Mouse (Mus musculus) stomach, postnatal 0 days (tissue): ENCODE measurements around the gene Tnfaip2. TPM values are rescaled to one million over a fixed set of nuclear protein-coding genes. Genes with fewer than 3 reads are reported as not detected.

Source experiments
- ATAC-seq: fragments of 200-750 bp; cut with Nextera tagmentation; 2 replicates; pipeline ENCODE4 v1.8.0; 2017; ENCODE audit not compliant: low FRiP score, low TSS enrichment
- DNase-seq: peaks from one replicate; pipeline ENCODE4 v3.0.0-alpha.2; 2016; ENCODE audit warnings: low spot score
- H3K27ac ChIP-seq: fragments of 300-500 bp; sonication (generic); replicated peaks from 2 replicates; pipeline ENCODE4 v1.5.1; 2014; ENCODE audit warnings: mild to moderate bottlenecking, control low read depth
- H3K27me3 ChIP-seq: fragments of 300-500 bp; sonication (generic); 2 replicates; pipeline ENCODE4 v1.6.1; 2014; ENCODE audit warnings: low read length; ENCODE audit not compliant: control insufficient read depth, insufficient read depth
- H3K36me3 ChIP-seq: fragments of 300-500 bp; sonication (generic); 2 replicates; pipeline ENCODE4 v1.6.1; 2014; ENCODE audit warnings: low read length, mixed read lengths; ENCODE audit not compliant: control insufficient read depth, insufficient read depth
- H3K4me1 ChIP-seq: fragments of 300-500 bp; sonication (generic); replicated peaks from 2 replicates; pipeline ENCODE4 v1.6.1; 2014; ENCODE audit warnings: antibody characterized with exemption; ENCODE audit not compliant: control insufficient read depth, insufficient read depth
- H3K4me2 ChIP-seq: fragments of 300-500 bp; sonication (generic); replicated peaks from 2 replicates; pipeline ENCODE4 v1.6.1; 2014; ENCODE audit warnings: low read depth, mild to moderate bottlenecking, control low read depth, moderate library complexity
- H3K4me3 ChIP-seq: fragments of 300-500 bp; sonication (generic); 2 replicates; pipeline ENCODE4 v1.5.1; 2014; ENCODE audit warnings: low read depth, low read length, control low read depth
- H3K9ac ChIP-seq: fragments of 300-500 bp; sonication (generic); 2 replicates; pipeline ENCODE4 v1.6.1; 2014; ENCODE audit warnings: mild to moderate bottlenecking, low read length, control low read depth, mixed read lengths
- H3K9me3 ChIP-seq: fragments of 300-500 bp; sonication (generic); 2 replicates; pipeline ENCODE4 v1.6.1; 2016; ENCODE audit warnings: low read length; ENCODE audit not compliant: control insufficient read depth
- CTCF ChIP-seq: IDR thresholded peaks from 2 replicates; pipeline ENCODE4 v1.5.1; 2016; ENCODE audit warnings: antibody characterized with exemption, low read depth, mild to moderate bottlenecking, moderate library complexity
- EP300 ChIP-seq: optimal IDR thresholded peaks from 2 replicates; pipeline ENCODE3; 2016; ENCODE audit warnings: antibody characterized with exemption
- WGBS: fragments of 180-500 bp; shearing (Covaris S2); extraction: QIAGEN DNeasy Blood & Tissue Kit; methylation state at CpG from one replicate; pipeline ENCODE4 v1.1.7; 2014; 5-methylcytosine and 5-hydroxymethylcytosine counted together
- polyA plus RNA-seq: library from polyadenylated mRNA; unstranded; fragments of >200 nt; fragmentation: Nextera tagmentation; extraction: Ambion mirVana; gene quantifications from 2 replicates; pipeline ENCODE4 v1.2.1, GENCODE M21; 2015

Tnfaip2 gene
- polyA plus RNA-seq, 1 experiment from 2014 or later: 15.6 TPM

DNA sequence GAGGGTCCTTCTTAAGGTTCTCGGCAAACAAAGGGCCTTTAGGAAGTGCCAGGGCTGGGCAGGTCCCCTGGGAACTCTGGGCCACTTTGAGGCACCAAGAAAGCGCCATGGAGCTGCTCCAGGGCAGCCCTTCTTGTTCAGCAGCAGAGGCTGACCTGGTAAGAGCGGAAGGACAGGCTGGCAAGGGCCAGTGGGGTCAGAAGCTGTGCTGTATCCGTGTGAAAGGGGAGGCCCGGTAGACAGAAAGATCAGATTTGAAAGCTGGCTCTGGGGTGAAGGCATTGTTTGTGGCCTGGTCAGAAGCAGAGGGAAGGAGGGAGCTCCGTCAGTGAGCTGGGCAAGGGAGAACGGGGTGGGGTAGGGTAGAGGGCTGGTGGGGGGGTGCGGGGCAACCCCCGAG is 5.1 kb downstream of the Tnfaip2 start:
- TF ChIP-seq EP300 (no peak), CTCF (no peak)
- no peaks in the 10 kb centered on the region for H3K36me3 ChIP-seq
- H3K4me1 ChIP-seq: no peaks in the 10 kb centered on the region
- no peak overlapping the region for H3K9ac ChIP-seq
- H3K4me2 ChIP-seq: no peak overlapping the region
- no peak for ATAC-seq
- no peaks in the 10 kb centered on the region for H3K9me3 ChIP-seq
- WGBS: 37% methylated on average over 9 of the region's 9 CpGs
- no peak overlapping the region for H3K4me3 ChIP-seq
- H3K27ac ChIP-seq: no peak overlapping the region
- H3K27me3 ChIP-seq: peaks cover 23% of the 10 kb centered on the region
- no peak for DNase-seq

DNA sequence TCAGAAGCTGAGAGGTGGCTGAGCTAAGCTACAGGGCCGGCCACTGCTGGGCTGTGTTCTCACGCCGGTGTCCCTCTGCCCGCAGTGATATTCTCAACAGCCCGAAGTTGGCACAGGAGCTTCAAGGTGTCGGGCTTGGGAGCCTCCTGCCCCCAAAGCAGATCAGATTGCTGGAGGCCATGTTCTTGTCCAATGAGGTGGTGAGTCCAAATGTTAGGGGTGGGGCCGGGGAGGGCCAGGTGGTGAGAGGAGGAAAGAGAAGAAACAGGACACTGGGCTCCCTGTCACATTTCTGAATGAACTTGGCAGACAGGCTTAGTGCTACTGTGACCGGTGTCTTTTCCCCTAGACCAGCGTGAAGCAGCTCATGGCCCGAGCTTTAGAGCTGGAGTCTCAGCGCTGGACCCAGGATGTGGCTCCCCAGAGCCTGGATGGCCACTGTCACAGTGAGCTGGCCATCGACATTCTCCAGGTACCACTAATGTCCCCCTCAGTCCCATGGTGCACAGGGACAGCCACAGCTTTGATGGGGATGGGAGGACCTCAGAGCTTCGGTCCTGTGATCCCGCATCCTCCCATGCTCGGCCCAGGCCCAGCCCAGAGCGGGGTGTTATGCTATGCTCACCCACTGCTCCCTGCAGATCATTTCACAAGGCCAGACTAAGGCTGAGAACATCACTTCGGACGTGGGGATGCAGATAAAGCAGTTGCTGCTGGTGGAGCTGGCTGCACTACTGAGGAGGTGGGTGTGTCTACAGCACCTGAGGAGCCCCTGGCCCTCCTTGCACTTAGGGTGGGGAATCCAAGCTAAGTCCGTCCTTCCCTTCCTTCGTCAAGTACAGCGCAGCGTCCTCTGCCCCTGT is 5.9 kb downstream of the Tnfaip2 start:
- Histone ChIP-seq H3K4me3 (no peak overlapping the region), H3K27me3 (peaks cover 19% of the 10 kb centered on the region), H3K36me3 (no peaks in the 10 kb centered on the region), H3K27ac (no peak overlapping the region), H3K9ac (no peak overlapping the region), H3K4me1 (no peaks in the 10 kb centered on the region), H3K9me3 (no peaks in the 10 kb centered on the region), H3K4me2 (no peak overlapping the region)
- no peak for TF ChIP-seq CTCF
- no peak for TF ChIP-seq EP300
- 43% methylated on average over 22 of the region's 22 CpGs for WGBS
- DNase-seq (no peak), ATAC-seq (no peak)

DNA sequence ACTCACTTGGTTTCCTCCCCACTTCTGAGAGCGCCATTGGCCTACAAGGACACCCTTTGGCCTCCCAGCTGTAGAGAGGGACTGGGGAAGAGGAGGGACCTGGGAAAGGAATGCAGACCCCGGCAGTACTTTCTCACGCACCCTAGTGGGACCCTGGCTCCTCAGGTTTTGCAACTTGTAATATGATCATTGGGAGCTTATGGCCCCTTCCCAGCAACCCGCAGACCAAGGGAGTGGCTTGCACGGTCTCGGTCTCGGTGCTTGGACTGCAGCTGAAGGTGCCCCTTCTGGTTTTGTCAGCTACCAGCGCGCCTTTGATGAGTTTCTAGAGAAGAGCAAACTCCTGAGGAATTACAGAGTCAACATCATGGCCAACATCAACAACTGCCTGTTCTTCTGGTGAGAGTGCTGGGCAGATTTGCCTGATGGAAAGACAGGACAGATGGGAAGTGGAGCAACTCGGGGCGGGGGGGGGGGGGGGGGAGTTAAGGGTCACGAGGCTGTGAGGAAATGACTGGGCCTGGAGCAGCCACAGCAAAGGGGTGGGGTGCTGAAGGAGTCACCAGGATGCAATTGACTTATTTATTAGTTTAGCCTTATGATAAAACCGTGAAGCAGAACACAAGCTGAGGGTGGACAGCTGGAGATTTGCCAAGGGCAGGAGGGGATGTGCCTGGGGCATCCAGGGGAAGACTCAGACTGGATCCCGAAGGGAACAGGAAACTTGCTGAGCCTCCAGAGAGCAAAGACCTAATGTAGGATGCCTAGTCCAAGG is 6.8 kb downstream of the Tnfaip2 start:
- WGBS: 31% methylated on average over 14 of the region's 14 CpGs
- Histone ChIP-seq H3K4me1 (no peaks in the 10 kb centered on the region), H3K27me3 (peaks cover 19% of the 10 kb centered on the region), H3K4me3 (no peak overlapping the region), H3K4me2 (no peak overlapping the region), H3K36me3 (no peaks in the 10 kb centered on the region), H3K9me3 (no peaks in the 10 kb centered on the region), H3K9ac (0 out of 2 replicates have a peak overlapping the region, but pooled peaks have one; percentile 13), H3K27ac (no peak overlapping the region)
- ATAC-seq (no peak), DNase-seq (no peak)
- no peak for TF ChIP-seq EP300
- no peak for TF ChIP-seq CTCF

DNA sequence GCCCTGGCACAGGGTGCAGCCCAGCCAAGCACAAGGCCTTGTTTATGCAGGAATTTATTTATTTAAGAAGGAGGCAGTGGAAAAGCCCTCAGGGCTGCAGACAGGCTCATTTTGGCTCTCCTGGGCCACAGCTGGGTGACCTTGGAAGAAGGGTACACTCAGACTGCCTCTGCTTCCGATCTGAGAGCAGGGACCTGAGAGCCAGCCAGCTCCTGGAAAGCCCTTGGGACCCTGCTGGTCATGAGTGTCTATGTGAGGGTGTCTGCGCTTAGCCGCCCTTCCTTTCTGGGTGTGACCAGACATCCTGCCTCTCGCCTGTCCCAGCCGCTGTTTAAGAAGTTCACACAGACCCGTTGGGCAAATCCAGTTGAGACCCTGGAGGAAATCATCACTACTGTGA is 8.1 kb downstream of the Tnfaip2 start:
- ATAC-seq (no peak), DNase-seq (no peak)
- TF ChIP-seq EP300 (no peak), CTCF (no peak)
- Histone ChIP-seq H3K4me3 (no peak overlapping the region), H3K4me2 (no peak overlapping the region), H3K9ac (no peak overlapping the region), H3K36me3 (no peaks in the 10 kb centered on the region), H3K9me3 (no peaks in the 10 kb centered on the region), H3K27ac (no peak overlapping the region), H3K4me1 (no peaks in the 10 kb centered on the region; the same call in 1 of the 2 replicates), H3K27me3 (peaks cover 16% of the 10 kb centered on the region)
- whole genome bisulfite sequencing: 56% methylated on average over 6 of the region's 6 CpGs

DNA sequence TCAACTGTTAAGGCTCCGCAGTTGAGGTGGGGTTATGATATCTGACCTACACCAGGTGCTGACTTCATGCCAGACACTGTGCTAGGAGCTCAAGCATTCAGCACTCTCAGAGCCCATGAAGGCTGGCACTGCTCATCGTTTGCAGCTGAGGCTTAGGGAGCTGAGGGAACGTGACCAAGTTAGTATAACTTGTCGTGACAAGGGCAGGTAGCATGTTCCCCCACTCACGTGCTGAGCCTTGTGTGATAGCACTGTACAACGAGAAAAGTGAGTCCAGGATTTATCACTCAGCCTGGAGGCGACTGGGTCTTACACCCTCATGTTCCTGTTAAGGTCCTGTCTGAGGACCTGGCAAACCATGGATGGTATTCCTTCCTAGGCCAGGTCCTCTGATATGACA is 9.3 kb downstream of the Tnfaip2 start:
- Histone ChIP-seq H3K27ac (no peak overlapping the region), H3K36me3 (no peaks in the 10 kb centered on the region), H3K9ac (no peak overlapping the region), H3K4me1 (no peaks in the 10 kb centered on the region; the same call in 1 of the 2 replicates), H3K27me3 (peaks cover 7% of the 10 kb centered on the region), H3K4me3 (no peak overlapping the region), H3K4me2 (no peak overlapping the region), H3K9me3 (no peaks in the 10 kb centered on the region)
- WGBS: 78% methylated on average over 7 of the region's 7 CpGs
- DNase-seq (no peak), ATAC-seq (no peak)
- TF ChIP-seq EP300 (no peak), CTCF (no peak)

DNA sequence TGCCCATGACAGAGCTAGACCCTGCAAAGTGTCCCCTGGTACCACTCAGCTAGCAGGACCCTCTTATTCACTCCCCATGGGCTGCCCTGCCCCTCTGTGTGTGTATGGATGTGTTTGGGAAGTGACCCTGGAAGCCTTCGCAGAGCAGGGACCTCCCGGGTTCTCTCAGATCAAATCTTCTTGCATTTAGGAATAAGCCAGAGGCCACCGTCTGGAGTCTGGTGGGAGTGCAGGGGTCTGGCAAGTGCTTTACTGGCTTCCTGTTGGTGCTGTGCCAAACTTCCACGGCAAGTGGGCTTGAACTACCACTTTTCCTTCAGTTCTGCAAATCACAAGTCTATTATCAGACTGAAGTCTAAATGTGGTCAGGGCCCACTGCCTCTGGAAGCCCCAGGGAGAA is 11.8 kb downstream of the Tnfaip2 start:
- H3K36me3 ChIP-seq: no peaks in the 10 kb centered on the region
- no peak overlapping the region for H3K9ac ChIP-seq
- no peaks in the 10 kb centered on the region for H3K9me3 ChIP-seq
- WGBS: 42% methylated on average over 4 of the region's 4 CpGs
- TF ChIP-seq EP300 (no peak), CTCF (peak; percentile 32)
- H3K4me2 ChIP-seq: no peak overlapping the region
- DNase-seq (no peak), ATAC-seq (no peak)
- no peak overlapping the region for H3K27ac ChIP-seq
- H3K27me3 ChIP-seq: no peaks in the 10 kb centered on the region
- no peaks in the 10 kb centered on the region; the same call in 1 of the 2 replicates for H3K4me1 ChIP-seq
- H3K4me3 ChIP-seq: no peak overlapping the region
